Mouse (Mus musculus) mesoderm, embryonic 11.5 days (tissue): ENCODE results near the gene Neurog1.

Source experiments
- DNase-seq: peaks from one replicate; pipeline ENCODE4 v3.0.0-alpha.2; 2012; ENCODE audit warnings: low read depth, low spot score

The Neurog1 gene

DNA sequence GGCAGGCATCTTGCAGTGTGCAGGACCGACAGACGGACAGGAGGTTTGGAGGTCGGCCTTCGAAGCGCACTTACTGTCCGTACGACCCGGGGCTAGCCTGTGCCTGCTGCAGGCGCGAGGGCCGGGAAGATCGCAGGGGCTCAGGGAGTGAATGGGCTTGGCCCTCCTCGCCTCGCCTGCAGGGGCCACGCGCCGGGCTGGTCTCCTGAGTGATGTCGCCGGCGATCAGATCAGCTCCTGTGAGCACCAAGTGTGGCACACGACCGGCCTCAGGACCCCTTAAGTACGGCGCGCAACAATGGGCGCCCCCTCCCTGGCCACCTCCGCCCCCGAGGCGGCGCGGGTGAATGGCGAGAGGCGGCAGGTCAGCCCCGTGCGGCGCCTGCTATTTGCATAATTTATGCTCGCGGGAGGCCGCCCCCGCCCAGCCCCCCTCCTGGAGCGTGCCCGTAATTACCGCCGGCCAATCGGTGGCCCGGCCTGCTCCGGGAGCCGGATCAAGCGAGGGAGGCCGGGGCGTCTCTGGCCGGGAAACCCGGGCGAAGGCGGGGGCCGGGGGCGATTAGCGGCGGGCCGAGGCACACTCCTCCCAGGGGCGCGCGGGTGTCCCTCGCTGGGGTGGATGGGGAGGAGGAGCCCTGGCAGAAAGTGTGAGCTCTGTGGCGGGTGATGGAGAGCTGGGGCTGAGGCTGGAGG is at the start of gene Neurog1:
TSS of gene Neurog1 (minus strand) at position 240 of the 696 bp plus-strand sequence.
- peak; percentile 69 for DNase-seq

DNA sequence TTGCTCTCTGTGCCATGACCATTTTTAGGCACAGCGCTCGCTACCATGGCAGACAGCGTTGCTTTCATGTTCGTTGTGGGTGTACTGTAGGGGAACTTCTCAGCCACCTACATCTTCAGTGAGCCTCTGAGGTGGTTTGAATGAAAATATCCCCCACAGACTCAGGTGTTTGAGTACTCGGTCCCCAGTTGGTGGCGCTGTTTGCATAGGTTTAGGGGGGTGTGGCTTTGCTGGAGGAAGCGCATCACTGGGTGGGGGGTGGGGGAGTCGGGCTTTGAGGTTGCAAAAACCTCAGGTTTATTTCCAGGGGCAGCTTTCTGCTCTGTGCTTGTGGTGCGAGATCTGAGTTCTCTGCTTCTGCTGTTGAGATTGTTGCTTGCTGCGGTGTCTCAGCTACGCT is 47.4 kb upstream of the Neurog1 start:
- DNase-seq: no peak

GRCm38 (mm10) chr13:56296659-56297020 is 44.7 kb upstream of the Neurog1 start:
- no peak for DNase-seq

- DNase-seq: peak; percentile 36
Measured at GRCm38 (mm10) chr13:56295943-56296658, 44.1 kb upstream of the Neurog1 start, which contains the start of gene Cxcl14. Gene Cxcl14, minus strand, starts transcription at chr13:56296551.

GRCm38 (mm10) chr13:56295586-56295942 is 43.6 kb upstream of the Neurog1 start:
- no peak for DNase-seq

DNA sequence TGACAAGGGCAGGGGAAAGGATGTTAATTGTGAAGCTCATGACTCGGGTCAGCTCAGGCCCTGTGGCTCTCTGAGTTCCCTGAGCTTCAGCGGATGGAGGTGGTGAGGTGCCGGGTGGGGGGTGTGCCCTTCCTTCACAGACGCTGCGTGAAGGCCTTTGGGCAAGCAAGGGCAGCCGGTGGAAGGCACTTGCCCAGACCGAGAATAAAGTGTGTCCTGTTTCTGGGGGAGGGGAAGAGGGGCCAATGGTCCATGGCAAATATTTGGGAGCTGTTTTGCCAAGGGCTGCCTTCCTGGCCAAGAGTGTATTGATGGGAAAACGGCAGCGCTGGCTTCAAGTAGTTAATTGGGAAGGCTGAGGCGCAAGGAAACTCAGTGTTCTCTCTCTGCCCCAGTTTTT is 42.9 kb upstream of the Neurog1 start:
- DNase-seq: no peak

- DNase-seq: no peak
Measured at GRCm38 (mm10) chr13:56289998-56290397, 38.0 kb upstream of the Neurog1 start.

DNA sequence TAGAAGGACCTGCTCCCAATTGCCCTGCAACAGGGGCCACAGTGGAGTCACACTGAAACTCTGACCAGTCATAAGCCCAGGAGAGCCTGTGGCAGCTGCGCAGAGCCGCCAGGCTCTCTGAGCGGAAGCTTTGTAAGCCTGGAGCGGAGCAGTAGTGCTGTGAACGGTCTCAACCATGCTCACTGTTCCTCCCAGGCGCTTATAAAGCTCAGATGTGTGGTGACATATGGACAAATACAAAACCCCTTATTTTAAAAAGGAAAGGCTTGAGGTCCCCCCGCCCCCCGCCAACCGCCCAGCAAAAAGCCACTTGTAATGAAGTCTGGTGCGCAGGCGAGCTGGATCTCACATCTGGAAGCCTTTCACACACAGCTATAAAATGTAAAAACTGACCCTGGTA is 37.3 kb upstream of the Neurog1 start:
- DNase-seq: no peak

GRCm38 (mm10) chr13:56288601-56289000 is 36.6 kb upstream of the Neurog1 start:
- no peak for DNase-seq

- DNase-seq: no peak
Measured at GRCm38 (mm10) chr13:56287091-56287490, 35.1 kb upstream of the Neurog1 start.

- DNase-seq: no peak
Measured at GRCm38 (mm10) chr13:56283321-56283720, 31.4 kb upstream of the Neurog1 start.

GRCm38 (mm10) chr13:56280356-56280755 is 28.4 kb upstream of the Neurog1 start:
- DNase-seq: no peak

DNA sequence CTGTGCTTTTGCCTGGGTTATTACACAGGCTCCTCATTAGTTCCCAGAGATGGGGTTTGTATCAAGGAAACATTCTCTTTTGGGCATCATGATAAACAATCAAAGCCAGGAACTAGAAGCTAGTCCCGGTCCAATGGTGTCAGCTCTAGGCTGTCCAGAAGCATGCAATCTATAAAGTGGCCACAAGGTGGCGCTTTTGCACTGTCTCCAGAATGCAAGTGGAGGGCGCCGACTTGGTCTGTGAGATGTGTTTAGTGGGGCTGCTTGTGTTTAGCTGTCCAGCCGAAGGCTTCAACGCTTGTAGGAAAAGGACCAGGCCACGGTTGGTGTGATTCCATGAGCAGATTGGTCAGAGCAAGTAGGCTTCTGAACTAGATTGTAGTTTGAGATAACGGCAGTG is 27.5 kb upstream of the Neurog1 start:
- peak; percentile 89 for DNase-seq

GRCm38 (mm10) chr13:56275171-56275570 is 23.2 kb upstream of the Neurog1 start:
- no peak for DNase-seq

DNA sequence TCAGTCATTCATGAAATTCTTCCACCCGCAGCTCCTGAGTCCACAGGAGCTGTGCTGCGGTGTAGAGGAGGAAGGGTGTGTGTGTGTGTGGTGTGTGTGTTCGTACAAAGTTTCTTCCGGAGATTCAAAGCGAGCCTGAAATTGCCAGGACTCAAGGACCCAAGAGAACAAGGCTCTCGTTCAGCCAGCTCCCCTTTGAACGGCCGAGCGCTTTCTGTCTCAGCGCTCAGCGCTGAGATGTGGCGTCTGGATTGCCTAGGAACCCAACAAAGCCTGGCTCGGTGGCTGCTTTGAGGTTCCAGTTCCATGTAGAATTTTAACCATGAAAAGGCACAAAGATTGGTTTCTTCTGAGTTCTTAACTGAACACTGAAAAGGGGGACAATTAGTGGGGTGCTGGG is 18.2 kb upstream of the Neurog1 start:
- DNase-seq: no peak

DNA sequence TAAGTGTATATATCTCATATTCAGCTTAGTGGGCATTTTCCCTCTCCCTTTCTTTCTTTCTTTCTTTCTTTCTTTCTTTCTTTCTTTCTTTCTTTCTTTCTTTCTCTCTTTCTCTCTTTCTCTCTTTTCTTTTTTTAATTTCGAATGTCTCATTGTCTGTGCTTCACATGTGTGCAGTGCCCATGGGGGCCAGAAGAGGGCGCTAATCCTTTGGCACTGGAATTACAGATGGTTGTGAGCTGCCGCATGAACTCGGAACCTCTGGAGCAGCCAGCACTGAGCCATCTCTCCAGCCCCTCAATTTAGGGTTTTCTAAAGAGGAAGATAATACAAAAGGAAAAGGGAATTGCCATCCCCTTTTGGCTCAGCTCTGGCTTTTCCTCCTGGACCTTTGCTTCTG is 15.4 kb upstream of the Neurog1 start:
- no peak for DNase-seq

- DNase-seq: peak; percentile 64
Measured at GRCm38 (mm10) chr13:56266435-56266834, 14.5 kb upstream of the Neurog1 start.

DNA sequence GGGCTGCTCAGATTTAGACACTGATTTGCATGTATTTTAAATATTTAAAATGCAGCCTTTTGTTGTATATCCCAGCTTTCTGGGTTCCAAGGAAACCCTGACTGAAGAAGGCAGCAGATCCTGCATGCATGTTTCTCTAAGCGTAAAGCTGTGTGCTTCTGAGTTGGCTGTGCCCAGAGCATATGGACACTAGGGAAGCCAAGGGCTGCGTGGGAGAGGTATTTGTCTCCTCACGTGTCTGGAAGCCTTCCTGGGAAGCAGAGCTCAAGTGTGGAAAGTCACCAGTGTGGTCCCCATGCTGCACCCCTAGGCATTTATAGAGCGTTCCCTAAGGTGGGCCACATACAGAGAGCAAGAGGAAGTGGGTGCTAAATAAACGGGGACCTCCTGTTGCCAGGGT is 13.7 kb upstream of the Neurog1 start:
- DNase-seq: no peak

DNA sequence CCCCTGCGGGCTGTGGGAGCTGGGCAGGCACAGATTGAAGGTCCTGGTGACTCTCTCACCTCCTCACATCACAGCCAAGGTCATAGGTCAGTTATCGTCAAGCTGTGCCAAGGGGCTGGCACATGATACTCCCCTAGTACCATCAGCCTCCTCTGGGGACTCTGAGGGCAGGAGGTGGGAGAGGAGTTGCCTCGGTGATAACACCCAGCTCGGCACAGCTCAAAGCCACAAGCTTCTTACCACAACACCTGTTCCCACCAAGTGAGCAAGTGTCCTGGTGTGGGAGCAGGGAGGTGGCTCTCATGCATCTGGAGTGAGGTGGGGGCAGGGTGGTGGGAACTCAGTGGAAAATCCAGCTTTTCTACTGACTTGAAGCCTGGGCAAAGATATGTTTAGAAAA is 10.3 kb upstream of the Neurog1 start:
- DNase-seq: no peak

- DNase-seq: peak; percentile 54
Measured at GRCm38 (mm10) chr13:56260344-56260780, 8.4 kb upstream of the Neurog1 start.

DNA sequence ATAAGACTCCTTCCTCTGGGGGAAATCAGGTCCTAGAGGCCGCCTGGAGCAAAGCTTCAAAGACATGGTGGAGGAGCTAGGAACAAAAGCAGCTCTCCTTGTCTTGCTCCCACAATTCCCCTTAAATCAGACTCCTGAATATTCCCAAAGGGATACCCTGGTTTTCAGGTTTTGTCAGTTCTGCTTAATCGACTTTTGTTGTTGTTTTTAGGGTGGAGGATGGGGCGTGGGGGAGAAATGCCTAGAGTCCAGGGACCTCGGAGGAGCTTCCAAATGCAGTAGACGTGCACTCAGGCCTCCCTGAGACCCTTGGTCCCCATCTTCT is 7.9 kb upstream of the Neurog1 start:
- no peak for DNase-seq

GRCm38 (mm10) chr13:56259021-56259925 is 7.3 kb upstream of the Neurog1 start:
- no peak for DNase-seq
